Mouse (Mus musculus): Measurements from ENCODE around the gene Med10.

GRCm38 (mm10) chr13:69768152-69768551, 34.0 kb upstream of the Med10 start:
- TF ChIP-seq POLR2A (IDR thresholded peaks at IDR 0.05; ENCODE audit: insufficient read depth, low read depth, low read length) (no peak), CTCF (IDR thresholded peaks at IDR 0.05) (no peak)
